Mouse (Mus musculus) liver, embryonic 16.5 days (tissue): ENCODE results near the gene Scfd2. TPM values are rescaled to one million over a fixed set of nuclear protein-coding genes. Genes with fewer than 3 reads are reported as not detected.

Source experiments
- ATAC-seq: fragments of 200-750 bp; cut with Nextera tagmentation; 2 replicates; pipeline ENCODE4 v1.8.0; 2017; ENCODE audit warnings: low read depth, mild to moderate bottlenecking, moderate number of reproducible peaks, moderate library complexity
- H3K27ac ChIP-seq: fragments of 300-500 bp; sonication (generic); 2 replicates; pipeline ENCODE4 v1.5.1; 2014; ENCODE audit warnings: mild to moderate bottlenecking, low read length
- H3K27me3 ChIP-seq: fragments of 300-500 bp; sonication (generic); 2 replicates; pipeline ENCODE4 v1.6.1; 2014; ENCODE audit warnings: low read depth, low read length, mixed read lengths; ENCODE audit not compliant: control insufficient read depth, insufficient read depth
- H3K36me3 ChIP-seq: fragments of 300-500 bp; sonication (generic); 2 replicates; pipeline ENCODE4 v1.6.1; 2014; ENCODE audit warnings: mild to moderate bottlenecking; ENCODE audit not compliant: control insufficient read depth, insufficient read depth
- H3K4me1 ChIP-seq: fragments of 300-500 bp; sonication (generic); 2 replicates; pipeline ENCODE4 v1.6.1; 2014; ENCODE audit warnings: low read depth, low read length, mixed read lengths; ENCODE audit not compliant: control insufficient read depth
- H3K4me2 ChIP-seq: fragments of 300-500 bp; sonication (generic); 2 replicates; pipeline ENCODE4 v1.6.1; 2014; ENCODE audit warnings: low read depth, low read length, mixed read lengths
- H3K4me3 ChIP-seq: fragments of 300-500 bp; sonication (generic); 2 replicates; pipeline ENCODE4 v1.5.1; 2014; ENCODE audit warnings: low read depth, mild to moderate bottlenecking, low read length
- H3K9ac ChIP-seq: fragments of 300-500 bp; sonication (generic); 2 replicates; pipeline ENCODE4 v1.6.1; 2014; ENCODE audit warnings: low read depth, low read length
- H3K9me3 ChIP-seq: fragments of 300-500 bp; sonication (generic); replicated peaks from 2 replicates; pipeline ENCODE4 v1.6.1; 2016; ENCODE audit warnings: low read length; ENCODE audit not compliant: control insufficient read depth
- WGBS: fragments of 180-500 bp; shearing (Covaris S2); extraction: QIAGEN DNeasy Blood & Tissue Kit; methylation state at CpG from one replicate; pipeline ENCODE4 v1.1.7; 2014; ENCODE audit not compliant: insufficient replicate concordance; 5-methylcytosine and 5-hydroxymethylcytosine counted together
- polyA plus RNA-seq: library from polyadenylated mRNA; unstranded; fragments of >200 nt; fragmentation: Nextera tagmentation; extraction: Ambion mirVana; gene quantifications from 2 replicates; pipeline ENCODE4 v1.2.1, GENCODE M21; 2015

Scfd2 gene
- polyA plus RNA-seq, 1 experiment from 2014 or later = 10.4 TPM

DNA sequence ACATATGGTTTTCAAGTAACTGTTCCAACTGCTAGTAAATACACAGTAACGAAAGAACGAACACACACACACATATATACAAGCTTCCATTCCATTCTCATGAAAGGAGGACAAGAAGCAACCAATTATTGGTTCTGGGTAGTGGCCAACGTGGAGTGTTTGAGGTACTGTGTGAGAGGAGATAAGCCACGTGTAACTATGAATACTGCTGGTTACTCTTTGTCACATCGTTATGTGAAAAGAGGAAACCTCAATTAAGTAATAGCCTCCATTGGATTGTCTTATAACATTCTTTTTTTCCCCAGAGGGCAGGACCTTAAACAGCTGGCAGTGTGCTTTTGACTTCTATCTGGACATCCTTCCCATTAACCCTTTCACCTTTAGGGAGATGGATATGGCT, 4.5 kb downstream of the Scfd2 start:
- no peak overlapping the region for H3K9ac ChIP-seq
- H3K4me3 ChIP-seq = no peak overlapping the region
- WGBS = 41% methylated on average over 5 of the region's 5 CpGs
- no peaks in the 10 kb centered on the region for H3K27me3 ChIP-seq
- no peak overlapping the region for H3K27ac ChIP-seq
- H3K4me2 ChIP-seq = no peak overlapping the region
- H3K9me3 ChIP-seq = no peaks in the 10 kb centered on the region
- no peaks in the 10 kb centered on the region for H3K36me3 ChIP-seq
- ATAC-seq = no peak
- H3K4me1 ChIP-seq = peaks cover 19% of the 10 kb centered on the region

GRCm38 (mm10) chr5:74511686-74512085, 19.9 kb downstream of the Scfd2 start:
- no peaks in the 10 kb centered on the region for H3K4me1 ChIP-seq
- no peak overlapping the region for H3K4me2 ChIP-seq
- H3K27me3 ChIP-seq = no peaks in the 10 kb centered on the region
- no peaks in the 10 kb centered on the region for H3K36me3 ChIP-seq
- no peak overlapping the region for H3K9ac ChIP-seq
- no peak overlapping the region for H3K27ac ChIP-seq
- no peak for ATAC-seq
- no peak overlapping the region for H3K4me3 ChIP-seq
- H3K9me3 ChIP-seq = no peaks in the 10 kb centered on the region

GRCm38 (mm10) chr5:74492705-74493104, 38.9 kb downstream of the Scfd2 start:
- WGBS = 70% methylated on average over 3 of the region's 3 CpGs

GRCm38 (mm10) chr5:74484646-74485045, 46.9 kb downstream of the Scfd2 start:
- 66% methylated on average over 4 of the region's 4 CpGs for WGBS
- no peaks in the 10 kb centered on the region for H3K27me3 ChIP-seq
- ATAC-seq = no peak

More at GRCm38 (mm10) chr5:74492705-74493104, 38.9 kb downstream of the Scfd2 start:
- no peak for ATAC-seq
- no peaks in the 10 kb centered on the region for H3K36me3 ChIP-seq
- H3K4me3 ChIP-seq = no peak overlapping the region
- no peaks in the 10 kb centered on the region for H3K27me3 ChIP-seq
- no peak overlapping the region for H3K4me2 ChIP-seq
- H3K27ac ChIP-seq = no peak overlapping the region
- H3K4me1 ChIP-seq = no peaks in the 10 kb centered on the region
- H3K9me3 ChIP-seq = no peaks in the 10 kb centered on the region
- H3K9ac ChIP-seq = no peak overlapping the region

DNA sequence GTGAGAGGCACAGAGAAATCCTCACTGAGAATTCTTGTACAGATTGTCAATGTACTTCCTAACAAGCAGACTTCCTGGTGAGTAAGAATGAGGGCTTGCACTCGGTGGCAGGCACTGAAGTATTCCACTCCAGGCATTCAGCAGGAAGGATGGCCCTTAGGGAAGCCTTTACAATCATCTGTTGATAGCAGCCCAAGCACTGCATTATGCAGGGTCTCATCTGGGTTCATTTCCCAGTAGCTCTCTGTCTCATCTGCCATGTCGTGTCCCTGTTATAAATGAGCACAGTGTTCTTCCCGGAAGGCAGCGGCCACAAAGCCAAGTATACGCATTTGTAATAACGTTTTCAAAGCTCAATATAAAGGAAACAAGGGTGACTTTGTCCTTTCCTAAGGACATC, 48.9 kb downstream of the Scfd2 start:
- Histone ChIP-seq H3K9me3 (no peaks in the 10 kb centered on the region), H3K9ac (no peak overlapping the region), H3K4me2 (no peak overlapping the region), H3K27me3 (no peaks in the 10 kb centered on the region), H3K27ac (no peak overlapping the region), H3K4me3 (no peak overlapping the region), H3K4me1 (no peaks in the 10 kb centered on the region), H3K36me3 (no peaks in the 10 kb centered on the region)
- no peak for ATAC-seq
- 71% methylated on average over 6 of the region's 6 CpGs for WGBS

More at GRCm38 (mm10) chr5:74484646-74485045, 46.9 kb downstream of the Scfd2 start:
- Histone ChIP-seq H3K9me3 (no peaks in the 10 kb centered on the region), H3K4me1 (no peaks in the 10 kb centered on the region), H3K36me3 (no peaks in the 10 kb centered on the region), H3K4me2 (no peak overlapping the region), H3K9ac (no peak overlapping the region), H3K4me3 (no peak overlapping the region), H3K27ac (no peak overlapping the region)

GRCm38 (mm10) chr5:74482034-74482433, 49.5 kb downstream of the Scfd2 start:
- ATAC-seq = no peak
- Histone ChIP-seq H3K4me3 (no peak overlapping the region), H3K27ac (no peak overlapping the region), H3K27me3 (no peaks in the 10 kb centered on the region), H3K4me1 (no peaks in the 10 kb centered on the region), H3K9ac (no peak overlapping the region), H3K9me3 (no peaks in the 10 kb centered on the region), H3K4me2 (no peak overlapping the region), H3K36me3 (no peaks in the 10 kb centered on the region)
- 67% methylated on average over 3 of the region's 3 CpGs for WGBS

- H3K27ac ChIP-seq = no peak overlapping the region
- H3K9ac ChIP-seq = no peak overlapping the region
- WGBS = 81% methylated on average over 4 of the region's 4 CpGs
- H3K27me3 ChIP-seq = no peaks in the 10 kb centered on the region
- no peaks in the 10 kb centered on the region for H3K36me3 ChIP-seq
- no peaks in the 10 kb centered on the region for H3K4me1 ChIP-seq
- H3K9me3 ChIP-seq = no peaks in the 10 kb centered on the region
- H3K4me3 ChIP-seq = no peak overlapping the region
- no peak for ATAC-seq
- H3K4me2 ChIP-seq = no peak overlapping the region
Measured at GRCm38 (mm10) chr5:74480409-74480808, 51.1 kb downstream of the Scfd2 start.

- no peak overlapping the region for H3K9ac ChIP-seq
- H3K4me1 ChIP-seq = no peaks in the 10 kb centered on the region
- no peaks in the 10 kb centered on the region for H3K36me3 ChIP-seq
- ATAC-seq = no peak
- no peaks in the 10 kb centered on the region for H3K9me3 ChIP-seq
- WGBS = 38% methylated on average over 4 of the region's 4 CpGs
- no peak overlapping the region for H3K4me2 ChIP-seq
- H3K27me3 ChIP-seq = no peaks in the 10 kb centered on the region
- no peak overlapping the region for H3K27ac ChIP-seq
- no peak overlapping the region for H3K4me3 ChIP-seq
Measured at GRCm38 (mm10) chr5:74479947-74480346, 51.6 kb downstream of the Scfd2 start.

DNA sequence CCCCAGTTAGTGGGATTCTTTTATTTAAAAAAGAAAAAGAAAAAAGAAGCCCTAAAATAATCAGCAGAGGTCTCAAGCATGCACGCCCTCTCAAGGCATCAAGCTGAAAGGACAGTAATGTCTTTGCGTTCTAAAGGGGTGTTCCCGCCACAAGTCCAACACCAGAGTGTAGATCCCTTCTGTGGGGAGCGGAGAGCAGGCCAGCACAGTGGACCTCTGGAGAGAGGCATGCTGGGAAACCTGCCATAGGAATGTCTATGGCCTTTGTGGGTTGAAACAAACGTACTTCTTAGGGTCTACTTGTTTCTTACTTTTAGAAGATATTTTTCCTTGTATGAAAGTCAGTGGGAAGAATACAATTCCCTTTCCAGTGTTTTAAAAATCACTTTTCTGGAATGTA, 52.4 kb downstream of the Scfd2 start:
- no peaks in the 10 kb centered on the region for H3K27me3 ChIP-seq
- H3K9me3 ChIP-seq = no peaks in the 10 kb centered on the region
- H3K36me3 ChIP-seq = no peaks in the 10 kb centered on the region
- H3K27ac ChIP-seq = no peak overlapping the region
- H3K4me3 ChIP-seq = no peak overlapping the region
- WGBS = 72% methylated on average over 5 of the region's 5 CpGs
- H3K9ac ChIP-seq = no peak overlapping the region
- no peak for ATAC-seq
- H3K4me2 ChIP-seq = no peak overlapping the region
- no peaks in the 10 kb centered on the region for H3K4me1 ChIP-seq

DNA sequence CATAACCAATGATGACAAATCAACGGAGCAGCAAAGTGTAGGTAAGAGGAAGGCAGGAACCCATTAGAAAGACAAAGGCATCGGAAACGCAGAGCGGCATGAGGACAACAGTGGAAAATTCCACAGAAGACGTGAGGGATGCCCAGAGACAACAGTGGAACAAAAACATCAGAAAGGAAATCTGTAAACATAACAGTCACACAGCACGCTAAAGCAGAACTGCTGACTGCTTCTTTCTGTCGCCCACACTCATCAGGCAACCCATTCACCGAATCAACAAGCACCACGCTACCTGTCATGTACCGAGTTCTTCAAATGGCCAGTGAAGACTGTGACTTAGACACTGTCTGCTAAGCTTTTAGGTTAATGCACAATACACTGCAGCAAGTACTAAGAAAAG, 55.0 kb downstream of the Scfd2 start:
- Histone ChIP-seq H3K27me3 (no peaks in the 10 kb centered on the region), H3K9me3 (no peaks in the 10 kb centered on the region), H3K27ac (no peak overlapping the region), H3K4me1 (no peaks in the 10 kb centered on the region), H3K4me3 (no peak overlapping the region), H3K9ac (no peak overlapping the region), H3K4me2 (no peak overlapping the region), H3K36me3 (no peaks in the 10 kb centered on the region)
- 68% methylated on average over 10 of the region's 10 CpGs for WGBS
- no peak for ATAC-seq
